Mouse (Mus musculus): ENCODE data around the gene Abcb4. TPM values are rescaled to one million over a fixed set of nuclear protein-coding genes. Genes with fewer than 3 reads are reported as not detected.

Abcb4 gene
- polyA plus RNA-seq, 1 experiment, result 0.42 TPM

DNA sequence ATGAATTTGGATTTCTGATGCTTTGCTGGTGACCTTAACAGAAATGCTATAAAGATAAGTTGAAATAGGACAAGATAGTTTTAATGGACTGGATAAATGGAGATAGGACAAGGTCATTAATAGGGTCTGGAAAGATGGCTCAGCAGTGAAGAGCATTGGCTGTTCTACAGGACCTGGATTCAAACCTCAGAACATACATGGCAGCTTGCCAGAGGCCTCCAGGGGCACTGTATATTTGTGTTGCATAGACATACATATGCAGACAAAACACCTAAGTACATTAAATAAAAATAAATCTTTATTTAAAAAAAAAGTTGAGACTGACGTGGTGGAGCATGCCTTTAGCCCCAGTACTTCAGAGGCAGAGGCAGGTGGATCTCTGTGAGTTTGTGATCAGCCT, 7.5 kb downstream of the Abcb4 start:
- Histone ChIP-seq H3K4me1 (ENCODE audit: control insufficient read depth, insufficient read depth, low read length) (no peaks in the 10 kb centered on the region), H3K27ac (ENCODE audit: insufficient read depth, low read length) (no peak overlapping the region), H3K36me3 (ENCODE audit: control insufficient read depth, insufficient read depth, low read length, poor library complexity, severe bottlenecking) (no peaks in the 10 kb centered on the region), H3K9me3 (replicated peaks; ENCODE audit: control insufficient read depth, insufficient read depth, low read length, poor library complexity, severe bottlenecking) (no peaks in the 10 kb centered on the region), H3K4me3 (ENCODE audit: low read depth, low read length) (no peak overlapping the region), H3K27me3 (ENCODE audit: control insufficient read depth, insufficient read depth, low read length, poor library complexity, severe bottlenecking) (no peaks in the 10 kb centered on the region), H3K9ac (ENCODE audit: low read depth, poor library complexity, severe bottlenecking) (no peak overlapping the region)
- no peak for TF ChIP-seq POLR2A (IDR thresholded peaks at IDR 0.05; ENCODE audit: insufficient read depth, low read length)

- TF ChIP-seq CTCF (IDR thresholded peaks at IDR 0.05; ENCODE audit: low read depth, low read length) (no peak), POLR2A (IDR thresholded peaks at IDR 0.05; ENCODE audit: insufficient read depth, low read length) (no peak), EP300 (IDR thresholded peaks at IDR 0.05; ENCODE audit: insufficient read depth, low read depth, low read length) (no peak)
- Histone ChIP-seq H3K4me3 (ENCODE audit: low read depth, low read length) (no peak overlapping the region), H3K27me3 (ENCODE audit: control insufficient read depth, insufficient read depth, low read length, poor library complexity, severe bottlenecking) (no peaks in the 10 kb centered on the region)
These were observed 8.8 kb downstream of the Abcb4 start for GRCm38 (mm10) chr5:8902141-8902817.

DNA sequence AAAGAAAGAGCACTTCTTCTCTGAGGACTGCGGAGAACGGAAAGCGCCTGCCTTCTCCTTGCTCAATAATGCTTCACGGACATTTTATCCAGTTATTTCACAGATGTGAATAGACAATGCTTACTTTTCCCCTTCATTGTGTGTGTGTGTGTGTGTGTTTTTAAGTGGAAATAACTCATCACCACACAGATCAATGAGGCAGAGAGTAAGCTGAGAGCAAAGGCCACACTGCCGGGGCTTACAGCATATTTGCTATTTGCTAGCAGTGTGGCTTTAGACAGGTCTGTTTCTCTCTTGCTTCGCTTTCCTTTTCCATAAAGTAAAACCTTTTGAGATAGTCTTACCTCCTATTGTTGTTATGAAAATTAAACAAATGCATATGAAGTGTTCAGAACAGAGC, 11.0 kb downstream of the Abcb4 start:
- Histone ChIP-seq H3K27me3 (ENCODE audit: control insufficient read depth, insufficient read depth, low read length, poor library complexity, severe bottlenecking) (no peaks in the 10 kb centered on the region), H3K9ac (ENCODE audit: low read depth, poor library complexity, severe bottlenecking) (no peak overlapping the region), H3K4me3 (ENCODE audit: low read depth, low read length) (no peak overlapping the region), H3K4me1 (ENCODE audit: control insufficient read depth, insufficient read depth, low read length) (no peaks in the 10 kb centered on the region), H3K9me3 (replicated peaks; ENCODE audit: control insufficient read depth, insufficient read depth, low read length, poor library complexity, severe bottlenecking) (no peaks in the 10 kb centered on the region), H3K36me3 (ENCODE audit: control insufficient read depth, insufficient read depth, low read length, poor library complexity, severe bottlenecking) (no peaks in the 10 kb centered on the region), H3K27ac (ENCODE audit: insufficient read depth, low read length) (no peak overlapping the region)
- TF ChIP-seq CTCF (IDR thresholded peaks at IDR 0.05; ENCODE audit: low read depth, low read length) (no peak), EP300 (IDR thresholded peaks at IDR 0.05; ENCODE audit: insufficient read depth, low read depth, low read length) (no peak), POLR2A (IDR thresholded peaks at IDR 0.05; ENCODE audit: insufficient read depth, low read length) (no peak)

More at GRCm38 (mm10) chr5:8902141-8902817, 8.8 kb downstream of the Abcb4 start:
- H3K36me3 ChIP-seq (ENCODE audit: control insufficient read depth, insufficient read depth, low read length, poor library complexity, severe bottlenecking), result no peaks in the 10 kb centered on the region
- H3K4me1 ChIP-seq (ENCODE audit: control insufficient read depth, insufficient read depth, low read length), result no peaks in the 10 kb centered on the region
- no peaks in the 10 kb centered on the region for H3K9me3 ChIP-seq (replicated peaks; ENCODE audit: control insufficient read depth, insufficient read depth, low read length, poor library complexity, severe bottlenecking)
- H3K27ac ChIP-seq (ENCODE audit: insufficient read depth, low read length), result no peak overlapping the region
- no peak overlapping the region for H3K9ac ChIP-seq (ENCODE audit: low read depth, poor library complexity, severe bottlenecking)

GRCm38 (mm10) chr5:8911567-8912198, 18.2 kb downstream of the Abcb4 start:
- Histone ChIP-seq H3K9ac (ENCODE audit: low read depth, poor library complexity, severe bottlenecking) (no peak overlapping the region), H3K27me3 (ENCODE audit: control insufficient read depth, insufficient read depth, low read length, poor library complexity, severe bottlenecking) (no peaks in the 10 kb centered on the region), H3K9me3 (replicated peaks; ENCODE audit: control insufficient read depth, insufficient read depth, low read length, poor library complexity, severe bottlenecking) (no peaks in the 10 kb centered on the region), H3K4me3 (ENCODE audit: low read depth, low read length) (no peak overlapping the region), H3K36me3 (ENCODE audit: control insufficient read depth, insufficient read depth, low read length, poor library complexity, severe bottlenecking) (no peaks in the 10 kb centered on the region), H3K4me1 (ENCODE audit: control insufficient read depth, insufficient read depth, low read length) (no peaks in the 10 kb centered on the region), H3K27ac (ENCODE audit: insufficient read depth, low read length) (no peak overlapping the region)
- TF ChIP-seq EP300 (IDR thresholded peaks at IDR 0.05; ENCODE audit: insufficient read depth, low read depth, low read length) (no peak), CTCF (IDR thresholded peaks at IDR 0.05; ENCODE audit: low read depth, low read length) (no peak), POLR2A (IDR thresholded peaks at IDR 0.05; ENCODE audit: insufficient read depth, low read length) (no peak)

DNA sequence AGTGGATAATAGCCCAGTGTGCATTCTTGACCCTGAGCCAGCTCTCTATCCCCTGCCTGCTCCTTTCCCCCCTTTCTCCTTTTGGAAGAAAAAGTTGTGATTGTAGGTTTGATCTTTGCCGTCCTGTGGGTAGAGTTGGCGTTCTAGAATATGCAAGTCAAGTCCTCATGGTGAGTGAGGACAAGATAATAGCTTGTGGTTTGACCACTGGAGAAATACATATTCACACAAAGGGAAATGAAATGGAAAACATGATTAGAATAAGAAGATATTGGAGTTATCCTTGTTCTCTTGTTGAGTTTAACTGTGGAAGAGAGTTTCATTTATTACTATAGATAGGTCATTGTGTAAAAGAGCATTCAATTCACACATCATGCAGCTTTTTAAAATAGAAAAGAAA, 22.9 kb downstream of the Abcb4 start:
- Histone ChIP-seq H3K27me3 (ENCODE audit: control insufficient read depth, insufficient read depth, low read length, poor library complexity, severe bottlenecking) (no peaks in the 10 kb centered on the region), H3K27ac (ENCODE audit: insufficient read depth, low read length) (no peak overlapping the region), H3K9me3 (replicated peaks; ENCODE audit: control insufficient read depth, insufficient read depth, low read length, poor library complexity, severe bottlenecking) (no peaks in the 10 kb centered on the region; the same call in 1 of the 2 replicates), H3K36me3 (ENCODE audit: control insufficient read depth, insufficient read depth, low read length, poor library complexity, severe bottlenecking) (no peaks in the 10 kb centered on the region), H3K4me3 (ENCODE audit: low read depth, low read length) (no peak overlapping the region), H3K9ac (ENCODE audit: low read depth, poor library complexity, severe bottlenecking) (no peak overlapping the region), H3K4me1 (ENCODE audit: control insufficient read depth, insufficient read depth, low read length) (no peaks in the 10 kb centered on the region)
- TF ChIP-seq POLR2A (IDR thresholded peaks at IDR 0.05; ENCODE audit: insufficient read depth, low read length), result no peak
- no peak for TF ChIP-seq CTCF (IDR thresholded peaks at IDR 0.05; ENCODE audit: low read depth, low read length)
- TF ChIP-seq EP300 (IDR thresholded peaks at IDR 0.05; ENCODE audit: insufficient read depth, low read depth, low read length), result no peak

DNA sequence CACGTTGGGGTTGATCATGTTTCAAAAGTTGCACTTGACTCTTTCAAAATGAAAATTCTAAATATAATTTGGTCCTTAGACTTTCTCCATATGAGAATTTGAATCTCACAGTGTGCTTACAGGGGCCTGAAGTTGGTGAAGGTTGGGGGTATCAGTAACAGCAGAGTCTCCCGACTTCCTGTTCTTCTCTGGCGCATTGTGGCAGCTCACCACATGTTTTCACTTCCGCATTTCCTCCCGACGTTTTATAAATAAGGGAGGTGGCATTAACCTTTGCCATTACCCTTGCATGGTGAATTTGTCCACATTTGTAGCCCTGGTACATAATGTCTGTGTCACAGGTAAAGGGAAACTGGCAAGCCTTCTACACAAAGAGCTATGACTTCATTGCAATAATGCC, 23.6 kb downstream of the Abcb4 start:
- no peak for TF ChIP-seq CTCF (IDR thresholded peaks at IDR 0.05; ENCODE audit: low read depth, low read length)
- no peak for TF ChIP-seq POLR2A (IDR thresholded peaks at IDR 0.05; ENCODE audit: insufficient read depth, low read length)
- no peak for TF ChIP-seq EP300 (IDR thresholded peaks at IDR 0.05; ENCODE audit: insufficient read depth, low read depth, low read length)
- Histone ChIP-seq H3K4me1 (ENCODE audit: control insufficient read depth, insufficient read depth, low read length) (no peaks in the 10 kb centered on the region), H3K4me3 (ENCODE audit: low read depth, low read length) (no peak overlapping the region), H3K27me3 (ENCODE audit: control insufficient read depth, insufficient read depth, low read length, poor library complexity, severe bottlenecking) (no peaks in the 10 kb centered on the region), H3K9ac (ENCODE audit: low read depth, poor library complexity, severe bottlenecking) (no peak overlapping the region), H3K36me3 (ENCODE audit: control insufficient read depth, insufficient read depth, low read length, poor library complexity, severe bottlenecking) (no peaks in the 10 kb centered on the region), H3K9me3 (replicated peaks; ENCODE audit: control insufficient read depth, insufficient read depth, low read length, poor library complexity, severe bottlenecking) (no peaks in the 10 kb centered on the region; the same call in 1 of the 2 replicates), H3K27ac (ENCODE audit: insufficient read depth, low read length) (no peak overlapping the region)

Measured in ES-Bruce4 (cell line).